Mouse (Mus musculus) stomach, postnatal 0 days (tissue): ENCODE data around the gene Kif7.

ENCODE experiments used
- CTCF ChIP-seq: IDR thresholded peaks from 2 replicates; pipeline ENCODE4 v1.5.1; 2016; ENCODE audit warnings: antibody characterized with exemption, low read depth, mild to moderate bottlenecking, moderate library complexity
- EP300 ChIP-seq: optimal IDR thresholded peaks from 2 replicates; pipeline ENCODE3; 2016; ENCODE audit warnings: antibody characterized with exemption

GRCm38 (mm10) chr7:79729743-79730370 lies 14.3 kb upstream of the Kif7 start:
- TF ChIP-seq CTCF (peak; percentile 59), EP300 (no peak)
